Mouse (Mus musculus) kidney, adult 2 months (tissue): ENCODE data around the gene Syt17. TPM values are rescaled to one million over a fixed set of nuclear protein-coding genes. Genes with fewer than 3 reads are reported as not detected.

Source experiments
- DNase-seq: peaks from one replicate; pipeline ENCODE4 v3.0.0; 2021
- H3K27ac ChIP-seq: fragments of 200-500 bp; 2 replicates; pipeline ENCODE4 v1.5.1; 2012; ENCODE audit warnings: low read depth, low read length, control low read depth, inconsistent platforms; ENCODE audit not compliant: insufficient read depth
- H3K27me3 ChIP-seq: fragments of 200-500 bp; replicated peaks from 2 replicates; pipeline ENCODE4 v1.6.1; 2012; ENCODE audit warnings: mild to moderate bottlenecking, moderate library complexity, low read length, inconsistent platforms; ENCODE audit not compliant: control insufficient read depth, insufficient read depth
- H3K36me3 ChIP-seq: fragments of 200-500 bp; 2 replicates; pipeline ENCODE4 v1.6.1; 2012; ENCODE audit warnings: mild to moderate bottlenecking, moderate library complexity, low read length, inconsistent platforms; ENCODE audit not compliant: control insufficient read depth, insufficient read depth
- H3K4me1 ChIP-seq: fragments of 200-500 bp; 2 replicates; pipeline ENCODE4 v1.6.1; 2011; ENCODE audit warnings: low read length; ENCODE audit not compliant: control insufficient read depth, insufficient read depth
- H3K4me3 ChIP-seq: fragments of 200-500 bp; 2 replicates; pipeline ENCODE4 v1.5.1; 2011; ENCODE audit warnings: mild to moderate bottlenecking, low read depth, low read length, control low read depth; ENCODE audit not compliant: insufficient read depth
- CTCF ChIP-seq: fragments of 200-500 bp; conservative IDR thresholded peaks from 2 replicates; pipeline ENCODE4 v1.5.1; 2011; ENCODE audit warnings: low read depth, mild to moderate bottlenecking, control low read depth, low read length, moderate library complexity, mixed read lengths; ENCODE audit not compliant: insufficient read depth, insufficient read length
- POLR2A ChIP-seq: fragments of 200-500 bp; IDR thresholded peaks from one replicate; pipeline ENCODE4 v1.6.1; 2011; ENCODE audit warnings: low read depth, low read length, control low read depth
- WGBS: fragments of 180-500 bp; shearing (Covaris S2); methylation state at CpG from one replicate; pipeline ENCODE4 v1.1.7; 2018; 5-methylcytosine and 5-hydroxymethylcytosine counted together
- polyA plus RNA-seq: library from polyadenylated mRNA; depleted of rRNA; stranded (reverse); fragments of >200 nt; gene quantifications from 2 replicates; pipeline ENCODE4 v1.2.3, GENCODE M21; 2012

The Syt17 gene
- polyA plus RNA-seq, 1 experiment: 10.6 TPM

GRCm38 (mm10) chr7:118488060-118488664 lies 40.1 kb upstream of the Syt17 start:
- Histone ChIP-seq H3K4me1 (0 out of 2 replicates have a peak, but pooled peaks cover 2% of the 10 kb centered on the region), H3K4me3 (0 out of 2 replicates have a peak overlapping the region, but pooled peaks have one; percentile 15), H3K27ac (peak overlapping the region; percentile 47; the same call in 1 of the 2 replicates), H3K27me3 (no peaks in the 10 kb centered on the region), H3K36me3 (no peaks in the 10 kb centered on the region)
- peak; percentile 19 for DNase-seq
- TF ChIP-seq CTCF: no peak
- no peak for TF ChIP-seq POLR2A
- 44% methylated on average over 8 of the region's 8 CpGs for WGBS

- DNase-seq: no peak
- H3K27me3 ChIP-seq: no peaks in the 10 kb centered on the region
- H3K4me3 ChIP-seq: no peak overlapping the region
- H3K36me3 ChIP-seq: no peaks in the 10 kb centered on the region
- TF ChIP-seq CTCF (no peak), POLR2A (no peak)
- H3K27ac ChIP-seq: no peak overlapping the region
- WGBS: 54% methylated on average over 5 of the region's 5 CpGs
- no peaks in the 10 kb centered on the region for H3K4me1 ChIP-seq
These were observed 38.9 kb upstream of the Syt17 start for GRCm38 (mm10) chr7:118486917-118487316.

GRCm38 (mm10) chr7:118483996-118484395 lies 36.0 kb upstream of the Syt17 start:
- H3K36me3 ChIP-seq: no peaks in the 10 kb centered on the region
- H3K27me3 ChIP-seq: no peaks in the 10 kb centered on the region
- TF ChIP-seq CTCF (no peak), POLR2A (no peak)
- no peak overlapping the region for H3K27ac ChIP-seq
- H3K4me1 ChIP-seq: no peaks in the 10 kb centered on the region
- no peak for DNase-seq
- H3K4me3 ChIP-seq: no peak overlapping the region
- WGBS: 89% methylated on average over 1 of the region's 1 CpGs

- H3K4me1 ChIP-seq: no peaks in the 10 kb centered on the region
- DNase-seq: no peak
- TF ChIP-seq CTCF: no peak
- TF ChIP-seq POLR2A: no peak
- 81% methylated on average over 2 of the region's 2 CpGs for WGBS
- H3K36me3 ChIP-seq: no peaks in the 10 kb centered on the region
- no peaks in the 10 kb centered on the region for H3K27me3 ChIP-seq
- peak overlapping the region; percentile 36; the same call in 1 of the 2 replicates for H3K27ac ChIP-seq
- no peak overlapping the region for H3K4me3 ChIP-seq
These were observed 34.0 kb upstream of the Syt17 start for GRCm38 (mm10) chr7:118482001-118482400.

- Histone ChIP-seq H3K4me3 (no peak overlapping the region), H3K27ac (peak overlapping the region; percentile 36; the same call in 1 of the 2 replicates), H3K27me3 (no peaks in the 10 kb centered on the region), H3K36me3 (no peaks in the 10 kb centered on the region), H3K4me1 (no peaks in the 10 kb centered on the region)
- WGBS: 73% methylated on average over 10 of the region's 10 CpGs
- DNase-seq: no peak
- TF ChIP-seq POLR2A (no peak), CTCF (no peak)
These were observed 33.2 kb upstream of the Syt17 start for GRCm38 (mm10) chr7:118481047-118481810.

- Histone ChIP-seq H3K27me3 (no peaks in the 10 kb centered on the region), H3K36me3 (no peaks in the 10 kb centered on the region), H3K27ac (0 out of 2 replicates have a peak overlapping the region, but pooled peaks have one; percentile 17), H3K4me3 (no peak overlapping the region), H3K4me1 (no peaks in the 10 kb centered on the region)
- TF ChIP-seq CTCF (no peak), POLR2A (no peak)
- no peak for DNase-seq
- 83% methylated on average over 9 of the region's 9 CpGs for WGBS
These were observed 32.2 kb upstream of the Syt17 start for GRCm38 (mm10) chr7:118480160-118480709.

GRCm38 (mm10) chr7:118478835-118479312 lies 30.9 kb upstream of the Syt17 start:
- Histone ChIP-seq H3K27me3 (no peaks in the 10 kb centered on the region), H3K4me3 (no peak overlapping the region), H3K36me3 (no peaks in the 10 kb centered on the region), H3K27ac (peak overlapping the region; percentile 63), H3K4me1 (no peaks in the 10 kb centered on the region)
- DNase-seq: peak; percentile 72
- TF ChIP-seq CTCF (no peak), POLR2A (no peak)
- 46% methylated on average over 3 of the region's 3 CpGs for WGBS
